Mouse (Mus musculus) CD4-positive naive resting alpha-beta T cell, adult 57 days (primary cell): ENCODE results near the gene Mkrn2. TPM values are rescaled to one million over a fixed set of nuclear protein-coding genes. Genes with fewer than 3 reads are reported as not detected.

Source experiments
- total RNA-seq: library from RNA; stranded (reverse); gene quantifications from one replicate; pipeline ENCODE4 v1.2.4, GENCODE M21; 2023

The Mkrn2 gene
- total RNA-seq, result 41.0 TPM

DNA sequence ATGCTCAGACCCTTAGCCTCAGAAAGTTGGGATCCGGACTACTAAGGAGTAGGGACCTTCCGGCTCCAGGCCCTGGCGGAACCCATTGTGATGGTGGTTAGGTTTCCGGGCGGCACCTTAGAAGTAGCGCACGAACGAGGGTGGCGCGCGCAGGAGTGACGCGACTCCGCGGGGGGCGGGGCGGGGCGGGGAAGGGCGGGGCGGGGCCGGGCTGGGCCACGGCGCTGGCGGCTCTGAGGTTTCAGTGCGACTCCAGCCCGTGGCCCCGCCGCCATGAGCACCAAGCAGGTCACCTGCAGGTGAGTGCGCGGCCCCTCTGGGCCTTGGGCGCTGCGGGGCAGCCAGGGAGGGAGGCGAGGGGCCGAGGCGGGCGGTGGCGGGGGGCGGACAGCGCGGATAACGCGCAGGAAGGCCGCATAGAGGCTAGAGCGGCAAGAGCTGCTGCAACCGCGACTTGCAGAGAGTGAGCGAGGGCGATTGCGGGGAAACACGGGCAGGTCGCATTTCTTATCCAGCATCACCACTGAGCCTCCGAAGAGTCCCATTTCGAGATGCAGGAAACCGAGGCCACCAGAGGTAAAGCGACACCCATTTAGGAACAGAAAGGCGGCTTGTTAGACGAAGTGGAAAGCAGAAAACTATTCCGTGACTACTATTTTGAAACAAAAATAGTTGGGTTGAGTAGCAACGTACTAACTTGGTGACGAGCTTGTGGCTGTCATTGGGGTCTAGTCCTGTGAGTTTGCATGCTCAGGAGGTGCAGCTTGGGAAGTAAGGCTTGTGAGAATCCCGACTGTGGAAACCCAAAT is at the start of gene Mkrn2:
TSS of gene Mkrn2 (plus strand) at position 188 of the 809 bp plus-strand sequence.

DNA sequence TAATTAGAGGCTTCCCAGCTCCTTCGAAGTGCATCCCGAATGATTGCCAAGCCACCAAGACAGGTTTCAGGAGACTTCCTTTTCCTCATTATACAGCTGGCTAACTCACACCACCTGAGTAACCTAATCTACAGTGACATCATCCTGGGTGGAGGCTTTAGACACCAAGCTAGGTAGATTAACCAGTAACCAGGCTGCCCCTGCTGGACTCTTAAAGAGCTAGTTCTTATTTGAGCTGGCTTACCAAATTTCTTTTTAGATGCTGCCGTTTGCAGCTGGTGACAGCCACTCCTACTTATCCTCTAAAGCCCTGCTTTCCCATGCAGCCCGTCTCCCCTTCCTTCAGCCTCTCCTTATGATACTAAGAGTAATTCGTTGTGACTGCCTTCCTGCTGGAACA is 9.2 kb upstream of the Mkrn2 start, which contains the start of gene Mkrn2os:
TSS of gene Mkrn2os (minus strand) at position 119 of the 400 bp plus-strand sequence.

Other genes with a start within 250 kb of the Mkrn2 start
- gene Pparg, start 241.0 kb upstream of the Mkrn2 start, total RNA-seq, result 1.3 TPM
- 8.5 TPM for gene Tsen2, start 57.2 kb upstream of the Mkrn2 start, total RNA-seq
- not detected for gene Mkrn2os, start 9.3 kb upstream of the Mkrn2 start, total RNA-seq
- 159 TPM for gene Raf1, start 74.7 kb downstream of the Mkrn2 start, total RNA-seq
- gene Tmem40, start 160.5 kb downstream of the Mkrn2 start, total RNA-seq, result not detected
- 7.5 TPM for gene Cand2, start 172.6 kb downstream of the Mkrn2 start, total RNA-seq
- 3,217 TPM for gene Rpl32, start 206.8 kb downstream of the Mkrn2 start, total RNA-seq
- 1.4 TPM for gene Efcab12, start 236.5 kb downstream of the Mkrn2 start, total RNA-seq